Mouse (Mus musculus): ENCODE results near the gene Tmem243.
"Not testable (repeated sequence)": the region's sequence is repeated elsewhere in the genome, so short reads cannot be mapped to it uniquely, and the experiment has no call there.

Gene Tmem243

GRCm38 (mm10) chr5:9106806-9107205 is 6.3 kb downstream of the Tmem243 start:
- peak; percentile 79 to 91 for DNase-seq (ENCODE audit: inconsistent age in 2 of 2, low spot score in 1 of 2)

GRCm38 (mm10) chr5:9107296-9108089 is 7.0 kb downstream of the Tmem243 start:
- DNase-seq (ENCODE audit: inconsistent age in 2 of 2, low spot score in 1 of 2), result peak in 1 of 2 experiments; percentile 48

- no peak for DNase-seq (ENCODE audit: inconsistent age in 2 of 2, low spot score in 1 of 2)
Observed at GRCm38 (mm10) chr5:9108490-9108889, 8.0 kb downstream of the Tmem243 start.

DNA sequence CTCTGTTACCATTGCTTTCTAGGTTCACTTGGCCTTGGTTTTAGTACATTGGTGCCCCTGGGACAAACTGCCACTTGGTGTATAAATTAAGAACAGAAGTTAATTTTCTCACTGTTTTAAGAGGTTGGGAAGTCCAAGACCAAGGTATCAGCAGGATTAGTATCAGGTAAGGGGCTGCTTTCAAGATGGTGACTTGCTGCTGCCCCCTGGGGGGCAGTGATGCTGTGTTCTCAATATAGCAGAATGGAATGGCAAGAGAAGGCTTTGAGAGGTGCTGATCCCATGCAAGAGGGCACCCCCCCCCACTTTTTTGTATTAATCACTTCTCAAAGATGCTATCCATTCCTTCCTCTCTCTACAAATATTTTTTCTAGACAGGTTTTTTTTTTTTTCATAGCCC is 9.1 kb downstream of the Tmem243 start:
- no peak for DNase-seq (ENCODE audit: inconsistent age in 2 of 2, low spot score in 1 of 2)

DNA sequence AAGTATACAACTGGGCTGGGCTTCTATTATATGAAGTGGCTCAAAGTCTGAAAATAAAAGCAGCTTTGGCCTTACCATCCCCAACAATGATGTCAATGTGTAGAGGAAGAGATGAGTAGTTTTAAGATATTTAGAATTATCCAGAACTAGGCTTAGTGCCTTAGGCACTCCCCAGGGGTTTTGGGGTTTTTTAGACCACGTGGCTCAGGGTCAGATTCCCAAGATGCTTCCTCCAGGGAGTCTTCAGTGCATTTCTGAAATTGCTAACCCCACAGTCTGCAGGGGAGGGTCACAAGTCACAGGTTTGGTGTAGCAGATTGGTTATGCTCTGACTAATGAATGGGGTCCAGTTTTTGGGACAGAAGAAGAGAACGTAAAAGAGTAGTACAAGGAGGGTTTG is 10.8 kb downstream of the Tmem243 start:
- no peak for DNase-seq (ENCODE audit: inconsistent age in 2 of 2, low spot score in 1 of 2)

- peak; percentile 48 to 86 for DNase-seq (ENCODE audit: inconsistent age in 2 of 2, low spot score in 1 of 2)
Observed at GRCm38 (mm10) chr5:9111759-9112158, 11.3 kb downstream of the Tmem243 start.

DNA sequence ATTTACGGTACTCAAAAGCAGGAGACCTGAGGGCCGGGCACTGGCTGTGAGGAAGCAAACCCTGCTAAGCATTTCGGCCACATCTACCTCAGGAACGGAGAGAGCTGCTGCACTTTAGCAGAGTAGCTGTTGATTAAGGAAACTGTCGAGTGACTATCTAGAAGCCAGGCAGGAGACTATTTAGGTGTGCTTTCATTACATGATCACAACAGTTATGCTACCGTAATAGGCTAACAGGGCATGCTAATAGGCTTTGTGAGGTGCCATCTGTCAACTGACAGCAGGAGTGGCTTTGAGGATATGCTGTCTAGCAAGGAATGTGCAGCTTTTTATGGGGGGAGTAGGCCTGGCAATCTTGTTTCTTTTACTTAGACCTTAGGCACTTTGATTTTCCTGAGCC is 13.7 kb downstream of the Tmem243 start:
- no peak for DNase-seq (ENCODE audit: inconsistent age in 2 of 2, low spot score in 1 of 2)

GRCm38 (mm10) chr5:9124134-9124533 is 23.7 kb downstream of the Tmem243 start:
- peak in 1 of 2 experiments; percentile 64 for DNase-seq (ENCODE audit: inconsistent age in 2 of 2, low spot score in 1 of 2)

DNA sequence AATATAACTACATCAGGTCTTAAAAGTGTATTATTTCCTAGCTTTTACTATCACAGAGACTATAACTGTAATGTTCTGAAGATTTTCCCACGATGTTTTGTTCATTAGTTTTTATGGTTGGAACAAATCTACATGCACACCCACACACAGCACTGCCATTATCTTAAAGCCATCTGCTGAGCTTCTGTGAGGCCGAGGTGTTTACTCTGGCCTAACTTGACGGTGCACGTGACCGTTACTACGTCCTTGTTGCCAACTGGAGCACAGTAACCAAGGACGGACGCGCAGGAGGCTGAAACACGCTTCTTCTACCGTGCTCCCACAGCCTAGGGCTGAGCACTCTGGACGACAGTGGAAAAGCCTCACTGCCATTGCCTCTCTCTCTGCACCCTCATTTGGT is 28.1 kb downstream of the Tmem243 start:
- no peak for DNase-seq (ENCODE audit: inconsistent age in 2 of 2, low spot score in 1 of 2)

DNA sequence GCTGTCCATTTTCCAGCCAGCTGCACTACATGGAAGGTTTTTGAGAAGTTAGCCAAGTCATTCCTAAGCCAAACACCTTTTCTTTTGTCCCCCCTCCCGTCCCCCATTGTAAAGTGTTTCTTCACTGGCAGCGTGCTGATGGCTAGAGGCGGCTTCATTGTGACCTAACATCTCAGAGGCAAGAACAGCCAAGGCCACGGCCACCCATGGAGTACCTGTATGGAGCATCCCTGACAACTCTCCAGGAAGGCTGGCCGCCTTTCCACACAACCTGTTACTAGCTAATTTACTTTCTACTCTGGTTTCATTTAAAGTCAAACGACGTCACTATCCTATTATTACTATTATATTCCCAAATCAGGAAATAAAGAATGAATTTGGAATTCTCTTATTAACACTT is 31.3 kb downstream of the Tmem243 start:
- DNase-seq (ENCODE audit: inconsistent age in 2 of 2, low spot score in 1 of 2), result no peak

DNA sequence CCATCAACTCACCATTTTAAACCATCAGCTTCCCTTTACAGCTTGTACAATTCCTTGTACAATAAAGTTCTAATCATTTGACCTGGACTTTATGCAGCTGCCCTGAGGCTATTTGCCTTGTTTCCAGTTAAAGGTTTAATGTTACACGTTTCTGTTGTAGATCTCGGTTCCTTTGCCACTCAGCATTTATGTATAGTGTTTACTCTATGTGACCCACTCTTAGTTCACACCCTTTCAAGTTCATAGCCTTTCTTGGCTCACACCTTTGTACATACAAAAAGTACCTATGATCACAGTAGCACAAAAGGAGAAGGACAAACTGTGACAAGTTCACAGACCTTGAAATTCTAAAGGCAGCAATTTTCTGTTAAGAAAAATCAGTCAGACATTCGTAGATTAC is 35.1 kb downstream of the Tmem243 start:
- no peak for DNase-seq (ENCODE audit: inconsistent age in 2 of 2, low spot score in 1 of 2)

DNA sequence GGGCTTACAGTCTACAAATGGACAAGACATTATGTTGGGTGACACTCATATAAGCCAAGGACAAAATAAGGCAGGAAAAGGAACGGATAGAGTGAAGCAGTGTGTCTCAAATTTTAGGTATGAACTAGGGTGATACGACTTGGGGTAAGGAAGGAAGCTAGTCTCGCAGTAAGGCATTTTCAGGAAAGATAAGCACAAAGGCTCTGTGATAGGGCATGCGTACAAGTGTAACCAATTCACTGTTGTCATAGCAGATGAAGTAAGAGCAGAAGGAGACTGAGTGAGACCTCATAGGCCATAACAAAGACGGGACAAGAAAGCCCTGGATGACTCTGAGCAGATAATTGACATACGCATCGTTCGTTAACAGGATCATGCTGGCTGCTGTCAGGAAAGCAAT is 40.3 kb downstream of the Tmem243 start:
- DNase-seq (ENCODE audit: inconsistent age in 2 of 2, low spot score in 1 of 2), result no peak

DNA sequence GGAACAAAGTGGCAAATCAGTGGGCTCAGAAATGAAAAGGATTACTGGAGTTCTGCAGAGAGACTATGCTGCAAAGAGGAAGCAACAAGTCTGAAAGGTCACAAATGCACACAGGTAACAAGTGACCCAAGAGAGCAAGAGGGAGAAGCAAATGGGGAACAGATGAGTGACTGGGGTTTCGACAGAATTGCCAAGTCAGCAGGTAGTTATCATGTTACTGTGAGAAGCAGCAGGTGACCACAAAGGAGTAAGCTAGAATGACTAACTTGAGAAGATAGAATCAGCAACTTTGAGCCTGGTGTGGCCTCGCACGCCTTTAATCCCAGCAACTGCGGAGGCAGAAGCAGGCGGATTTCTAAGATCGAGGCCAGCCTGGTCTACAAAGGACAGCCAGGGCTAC is 41.9 kb downstream of the Tmem243 start:
- DNase-seq (ENCODE audit: inconsistent age in 2 of 2, low spot score in 1 of 2), result no peak

- DNase-seq (ENCODE audit: inconsistent age in 2 of 2, low spot score in 1 of 2), result no peak
Observed at GRCm38 (mm10) chr5:9149273-9149850, 48.9 kb downstream of the Tmem243 start.

- DNase-seq (ENCODE audit: inconsistent age in 2 of 2, low spot score in 1 of 2), result no peak
Observed at GRCm38 (mm10) chr5:9156746-9157145, 56.3 kb downstream of the Tmem243 start.

- DNase-seq (ENCODE audit: inconsistent age in 2 of 2, low spot score in 1 of 2), result no peak
Observed at GRCm38 (mm10) chr5:9157336-9157735, 56.9 kb downstream of the Tmem243 start.

DNA sequence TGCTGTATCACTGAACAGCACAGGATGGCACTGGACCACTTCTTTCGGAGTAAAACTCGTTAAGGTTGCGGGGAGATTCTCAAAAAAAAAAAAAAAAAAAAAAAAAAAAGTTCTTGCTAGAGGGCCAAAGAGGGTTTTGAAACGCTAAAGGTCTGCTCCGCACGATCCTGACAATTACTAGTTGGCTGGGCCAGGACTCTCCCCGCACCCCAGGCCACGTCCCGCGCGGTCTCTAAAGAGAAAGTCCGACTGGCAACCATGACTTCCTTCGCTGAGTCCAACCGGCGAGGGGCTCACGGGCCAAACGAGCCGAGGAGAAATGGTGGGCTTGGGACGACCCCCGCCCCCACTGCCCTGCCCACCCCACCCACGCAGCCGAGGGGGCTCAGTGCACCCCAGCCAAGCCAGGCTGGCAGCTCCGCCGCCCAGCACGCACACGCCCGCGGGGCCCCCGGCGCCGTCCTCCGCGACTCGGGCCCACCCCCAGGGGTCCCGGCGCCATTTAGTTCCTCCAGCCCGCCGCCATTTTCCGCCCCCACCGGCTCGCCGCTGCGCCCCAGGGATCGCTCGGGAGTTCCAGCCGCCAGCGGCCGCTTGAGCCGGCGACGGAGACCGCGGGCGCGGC is 60.5 kb downstream of the Tmem243 start:
- peak in 1 of 2 experiments; percentile 78 for DNase-seq (ENCODE audit: inconsistent age in 2 of 2, low spot score in 1 of 2)

GRCm38 (mm10) chr5:9161456-9162041 is 61.1 kb downstream of the Tmem243 start, which contains the start of gene Dmtf1:
Dmtf1 (minus strand) TSS chr5:9161776.
- DNase-seq (ENCODE audit: inconsistent age in 2 of 2, low spot score in 1 of 2), result peak; percentile 94 to 97

- no peak for DNase-seq (ENCODE audit: inconsistent age in 2 of 2, low spot score in 1 of 2)
Observed at GRCm38 (mm10) chr5:9162088-9162487, 61.6 kb downstream of the Tmem243 start.

DNA sequence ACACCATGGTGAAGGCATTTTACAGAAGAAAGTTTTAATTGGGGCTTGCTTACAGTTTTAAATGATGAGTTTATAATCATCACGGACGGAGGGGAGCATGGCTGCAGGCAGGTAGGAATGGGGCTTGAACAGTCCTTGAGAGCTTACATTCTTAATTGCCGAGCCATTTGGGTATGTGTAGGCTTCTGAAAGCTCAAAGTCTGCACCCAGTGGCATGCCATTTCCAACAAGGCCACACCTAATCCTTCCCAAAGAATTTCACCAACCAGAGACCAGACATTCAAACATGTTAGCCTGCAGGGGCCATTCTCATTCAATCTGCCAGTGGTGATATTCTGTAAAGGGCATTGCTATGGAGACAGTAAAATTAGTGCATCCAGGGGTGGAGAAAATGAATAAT is 62.9 kb downstream of the Tmem243 start:
- DNase-seq (ENCODE audit: inconsistent age in 2 of 2, low spot score in 1 of 2), result no peak

DNA sequence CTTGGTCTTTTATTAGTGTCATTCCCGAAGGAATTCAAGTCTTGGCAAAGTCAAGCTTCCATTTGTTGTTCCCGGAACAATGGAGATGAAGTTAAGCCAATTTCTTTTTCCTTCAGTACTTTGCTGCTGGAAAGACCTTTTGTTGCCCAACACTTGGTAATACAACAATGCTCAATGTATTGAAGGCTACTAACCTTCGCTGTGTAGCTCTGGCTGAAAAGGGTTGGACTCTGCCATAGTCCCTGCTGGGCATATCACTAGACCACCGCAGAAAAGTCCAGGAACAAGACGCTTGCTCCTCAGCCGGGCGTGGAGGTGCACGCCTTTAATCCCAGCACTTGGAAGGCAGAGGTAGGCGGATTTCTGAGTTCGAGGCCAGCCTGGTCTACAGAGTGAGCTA is 64.7 kb downstream of the Tmem243 start:
- DNase-seq (ENCODE audit: inconsistent age in 2 of 2, low spot score in 1 of 2), result not testable (repeated sequence)

GRCm38 (mm10) chr5:9166366-9166765 is 65.9 kb downstream of the Tmem243 start:
- DNase-seq (ENCODE audit: inconsistent age in 2 of 2, low spot score in 1 of 2), result no peak
